Mouse (Mus musculus) limb, embryonic 12.5 days (tissue): ENCODE measurements around the gene Gpnmb. TPM values are rescaled to one million over a fixed set of nuclear protein-coding genes. Genes with fewer than 3 reads are reported as not detected.

Source experiments
- ATAC-seq: fragments of 200-750 bp; cut with Nextera tagmentation; 2 replicates; pipeline ENCODE4 v1.8.0; 2017; ENCODE audit warnings: low read depth, moderate TSS enrichment; ENCODE audit not compliant: insufficient number of reproducible peaks, insufficient read depth, low FRiP score, low TSS enrichment
- H3K27ac ChIP-seq: fragments of 300-500 bp; sonication (generic); 2 replicates; pipeline ENCODE4 v1.5.1; 2016; ENCODE audit warnings: mild to moderate bottlenecking, moderate library complexity
- H3K27me3 ChIP-seq: fragments of 300-500 bp; sonication (generic); 2 replicates; pipeline ENCODE4 v1.6.1; 2016; ENCODE audit warnings: mild to moderate bottlenecking, moderate library complexity
- H3K36me3 ChIP-seq: fragments of 300-500 bp; sonication (generic); 2 replicates; pipeline ENCODE4 v1.6.1; 2016; ENCODE audit warnings: mild to moderate bottlenecking, moderate library complexity
- H3K4me1 ChIP-seq: fragments of 300-500 bp; sonication (generic); replicated peaks from 2 replicates; pipeline ENCODE4 v1.6.1; 2016
- H3K4me2 ChIP-seq: fragments of 300-500 bp; sonication (generic); 2 replicates; pipeline ENCODE4 v1.6.1; 2016; ENCODE audit warnings: mild to moderate bottlenecking, moderate library complexity
- H3K4me3 ChIP-seq: fragments of 300-500 bp; sonication (generic); replicated peaks from 2 replicates; pipeline ENCODE4 v1.5.1; 2016; ENCODE audit warnings: mild to moderate bottlenecking
- H3K9ac ChIP-seq: fragments of 300-500 bp; sonication (generic); replicated peaks from 2 replicates; pipeline ENCODE4 v1.6.1; 2016; ENCODE audit warnings: mild to moderate bottlenecking, moderate library complexity
- H3K9me3 ChIP-seq: fragments of 300-500 bp; sonication (generic); 2 replicates; pipeline ENCODE4 v1.6.1; 2016; ENCODE audit warnings: mild to moderate bottlenecking, moderate library complexity
- WGBS: fragments of 180-500 bp; shearing (Covaris S2); methylation state at CpG from one replicate; pipeline ENCODE4 v1.1.7; 2016; 5-methylcytosine and 5-hydroxymethylcytosine counted together
- polyA plus RNA-seq: library from polyadenylated mRNA; unstranded; fragments of >200 nt; fragmentation: Nextera tagmentation; extraction: Ambion mirVana; gene quantifications from 2 replicates; pipeline ENCODE4 v1.2.1, GENCODE M21; 2016

The Gpnmb gene
- polyA plus RNA-seq, 1 experiment from 2014 or later = 0.59 TPM

GRCm38 (mm10) chr6:49013023-49013422, 23.3 kb upstream of the Gpnmb start:
- WGBS = 77% methylated on average over 4 of the region's 4 CpGs
- Histone ChIP-seq H3K4me1 (peaks cover 12% of the 10 kb centered on the region), H3K27me3 (peaks cover 5% of the 10 kb centered on the region; the same call in 1 of the 2 replicates), H3K27ac (no peak overlapping the region), H3K9me3 (no peaks in the 10 kb centered on the region), H3K4me3 (no peak overlapping the region), H3K4me2 (no peak overlapping the region), H3K36me3 (no peaks in the 10 kb centered on the region), H3K9ac (no peak overlapping the region)
- ATAC-seq = no peak

GRCm38 (mm10) chr6:49013458-49013857, 22.9 kb upstream of the Gpnmb start:
- Histone ChIP-seq H3K36me3 (no peaks in the 10 kb centered on the region), H3K4me2 (no peak overlapping the region), H3K4me3 (no peak overlapping the region), H3K27me3 (peaks cover 5% of the 10 kb centered on the region; the same call in 1 of the 2 replicates), H3K9ac (no peak overlapping the region), H3K27ac (no peak overlapping the region), H3K9me3 (no peaks in the 10 kb centered on the region), H3K4me1 (peaks cover 9% of the 10 kb centered on the region)
- WGBS = 85% methylated on average over 3 of the region's 3 CpGs
- no peak for ATAC-seq

GRCm38 (mm10) chr6:49017150-49017549, 19.2 kb upstream of the Gpnmb start:
- no peak for ATAC-seq
- 72% methylated on average over 12 of the region's 12 CpGs for WGBS

GRCm38 (mm10) chr6:49019341-49019740, 17.0 kb upstream of the Gpnmb start:
- Histone ChIP-seq H3K36me3 (no peaks in the 10 kb centered on the region), H3K27me3 (peaks cover 3% of the 10 kb centered on the region; the same call in 1 of the 2 replicates), H3K4me3 (no peak overlapping the region), H3K9ac (no peak overlapping the region), H3K27ac (no peak overlapping the region), H3K4me1 (peaks cover 4% of the 10 kb centered on the region), H3K9me3 (no peaks in the 10 kb centered on the region), H3K4me2 (no peak overlapping the region)
- no peak for ATAC-seq
- 88% methylated on average over 1 of the region's 1 CpGs for WGBS

More at GRCm38 (mm10) chr6:49017150-49017549, 19.2 kb upstream of the Gpnmb start:
- Histone ChIP-seq H3K9me3 (no peaks in the 10 kb centered on the region), H3K9ac (no peak overlapping the region), H3K27me3 (0 out of 2 replicates have a peak, but pooled peaks cover 3% of the 10 kb centered on the region), H3K27ac (no peak overlapping the region), H3K4me1 (peaks cover 4% of the 10 kb centered on the region), H3K4me3 (no peak overlapping the region), H3K36me3 (no peaks in the 10 kb centered on the region), H3K4me2 (no peak overlapping the region)

GRCm38 (mm10) chr6:49021141-49022012, 15.0 kb upstream of the Gpnmb start:
- Histone ChIP-seq H3K4me2 (no peak overlapping the region), H3K4me1 (peaks cover 4% of the 10 kb centered on the region), H3K27me3 (peaks cover 3% of the 10 kb centered on the region; the same call in 1 of the 2 replicates), H3K36me3 (no peaks in the 10 kb centered on the region), H3K9ac (no peak overlapping the region), H3K9me3 (no peaks in the 10 kb centered on the region), H3K27ac (no peak overlapping the region), H3K4me3 (no peak overlapping the region)
- ATAC-seq = no peak
- 52% methylated on average over 14 of the region's 14 CpGs for WGBS

GRCm38 (mm10) chr6:49022384-49022783, 14.0 kb upstream of the Gpnmb start:
- no peak for ATAC-seq
- 82% methylated on average over 2 of the region's 2 CpGs for WGBS

DNA sequence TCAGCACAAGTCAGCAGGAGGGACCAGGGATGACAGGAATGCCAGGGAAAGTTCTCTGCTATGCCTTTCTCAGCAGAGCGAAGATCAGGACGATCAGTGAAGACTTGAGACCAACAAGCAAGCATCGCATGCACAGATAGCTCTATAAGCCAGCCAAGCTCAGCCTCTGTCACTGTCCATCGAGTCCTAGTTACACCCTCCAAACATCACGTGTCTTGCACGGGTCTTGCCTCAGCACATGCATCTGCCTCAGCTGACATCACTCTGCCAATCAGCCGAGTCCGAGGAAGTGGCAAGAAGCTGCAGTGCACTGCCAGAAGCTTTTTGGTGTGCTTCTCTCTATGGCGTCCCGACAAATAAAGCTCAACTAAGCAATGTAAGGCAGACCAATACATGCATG, 13.0 kb upstream of the Gpnmb start:
- no peak overlapping the region for H3K4me2 ChIP-seq

More at GRCm38 (mm10) chr6:49022384-49022783, 14.0 kb upstream of the Gpnmb start:
- Histone ChIP-seq H3K27ac (no peak overlapping the region), H3K4me2 (no peak overlapping the region), H3K9ac (no peak overlapping the region), H3K4me3 (no peak overlapping the region), H3K36me3 (no peaks in the 10 kb centered on the region), H3K9me3 (no peaks in the 10 kb centered on the region), H3K4me1 (peaks cover 4% of the 10 kb centered on the region), H3K27me3 (peaks cover 3% of the 10 kb centered on the region; the same call in 1 of the 2 replicates)

DNA sequence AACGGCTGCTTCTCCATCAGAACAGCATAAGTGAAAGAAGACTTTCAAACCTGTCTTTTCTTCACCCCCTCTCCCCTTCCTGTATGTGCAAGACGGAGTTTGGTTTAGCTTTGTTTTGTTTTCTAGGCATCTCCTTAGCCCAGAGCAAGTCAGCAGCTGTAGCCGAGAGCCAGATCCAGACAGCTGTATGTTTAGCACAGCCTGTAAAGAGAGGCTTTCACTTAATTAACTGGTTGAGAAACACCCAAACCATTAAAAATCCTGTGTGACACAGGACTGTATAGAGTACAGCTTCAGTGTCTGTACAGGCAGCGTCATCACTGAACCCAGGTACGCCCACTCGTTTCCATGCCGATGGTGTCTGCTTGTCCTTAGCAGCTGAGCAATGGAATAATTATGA, 11.1 kb upstream of the Gpnmb start:
- Histone ChIP-seq H3K4me1 (peaks cover 4% of the 10 kb centered on the region), H3K27ac (no peak overlapping the region), H3K9ac (no peak overlapping the region), H3K27me3 (no peaks in the 10 kb centered on the region; the same call in 1 of the 2 replicates), H3K4me2 (no peak overlapping the region), H3K9me3 (no peaks in the 10 kb centered on the region), H3K36me3 (no peaks in the 10 kb centered on the region), H3K4me3 (no peak overlapping the region)
- no peak for ATAC-seq
- WGBS = 69% methylated on average over 7 of the region's 7 CpGs

More for the DNA sequence above, 13.0 kb upstream of the Gpnmb start:
- H3K36me3 ChIP-seq = no peaks in the 10 kb centered on the region
- no peak overlapping the region for H3K9ac ChIP-seq
- H3K9me3 ChIP-seq = no peaks in the 10 kb centered on the region
- WGBS = 85% methylated on average over 10 of the region's 10 CpGs
- H3K4me1 ChIP-seq = peaks cover 4% of the 10 kb centered on the region
- no peak overlapping the region for H3K4me3 ChIP-seq
- peaks cover 3% of the 10 kb centered on the region; the same call in 1 of the 2 replicates for H3K27me3 ChIP-seq
- no peak overlapping the region for H3K27ac ChIP-seq
- no peak for ATAC-seq

- Histone ChIP-seq H3K27ac (no peak overlapping the region), H3K4me3 (no peak overlapping the region), H3K4me2 (no peak overlapping the region), H3K36me3 (no peaks in the 10 kb centered on the region), H3K4me1 (no peaks in the 10 kb centered on the region), H3K9me3 (no peaks in the 10 kb centered on the region), H3K9ac (no peak overlapping the region), H3K27me3 (no peaks in the 10 kb centered on the region; the same call in 1 of the 2 replicates)
- ATAC-seq = no peak
- WGBS = 90% methylated on average over 5 of the region's 5 CpGs
Observed at GRCm38 (mm10) chr6:49026496-49026895, 9.8 kb upstream of the Gpnmb start.

DNA sequence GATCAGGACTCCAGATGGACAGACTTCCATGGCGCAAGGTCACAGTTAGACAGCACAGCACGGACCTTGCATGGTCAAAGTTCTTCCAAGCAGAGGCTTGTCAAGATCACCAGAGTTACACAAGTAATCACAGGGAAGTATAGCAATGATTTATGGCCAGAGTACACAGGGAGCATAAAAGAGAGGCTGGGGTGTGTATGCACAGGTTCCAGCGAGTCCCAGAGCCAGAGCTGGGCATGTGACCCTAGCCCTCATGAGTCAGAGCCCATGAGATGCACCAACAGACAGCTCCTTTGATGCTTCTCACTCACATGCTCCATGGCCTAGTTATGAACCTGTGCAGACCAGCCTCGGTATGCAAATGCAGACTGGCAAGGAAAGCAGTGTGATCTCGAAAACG, 8.3 kb upstream of the Gpnmb start:
- 78% methylated on average over 6 of the region's 6 CpGs for WGBS
- no peak overlapping the region for H3K4me2 ChIP-seq
- no peaks in the 10 kb centered on the region for H3K9me3 ChIP-seq
- H3K27ac ChIP-seq = no peak overlapping the region
- no peaks in the 10 kb centered on the region for H3K36me3 ChIP-seq
- H3K9ac ChIP-seq = no peak overlapping the region
- H3K4me1 ChIP-seq = no peaks in the 10 kb centered on the region
- no peak overlapping the region for H3K4me3 ChIP-seq
- no peak for ATAC-seq
- no peaks in the 10 kb centered on the region; the same call in 1 of the 2 replicates for H3K27me3 ChIP-seq

- Histone ChIP-seq H3K27me3 (no peaks in the 10 kb centered on the region; the same call in 1 of the 2 replicates), H3K27ac (no peak overlapping the region), H3K9me3 (no peaks in the 10 kb centered on the region), H3K36me3 (no peaks in the 10 kb centered on the region), H3K4me1 (no peaks in the 10 kb centered on the region), H3K4me3 (no peak overlapping the region), H3K9ac (no peak overlapping the region), H3K4me2 (no peak overlapping the region)
- ATAC-seq = no peak
- 74% methylated on average over 3 of the region's 3 CpGs for WGBS
Observed at GRCm38 (mm10) chr6:49028708-49029107, 7.6 kb upstream of the Gpnmb start.
